Mouse (Mus musculus) megakaryocyte, embryonic 14.5 days (primary cell): ENCODE measurements at regions not wholly inside any gene's neighbourhood (a gene's known extent, or its start where the extent isn't known, plus 50 kb on each side); places are given as distances from the start of the nearest gene placed in this dataset.

Experiments
- H3K27me3 ChIP-seq: replicated peaks from 2 replicates; pipeline ENCODE3; 2012; ENCODE audit warnings: inconsistent platforms
- H3K36me3 ChIP-seq: replicated peaks from 2 replicates; pipeline ENCODE3; 2012; ENCODE audit warnings: low read length, inconsistent platforms, mixed read lengths
- H3K4me1 ChIP-seq: 2 replicates; pipeline ENCODE4 v1.6.1; 2012; ENCODE audit warnings: inconsistent platforms
- H3K4me3 ChIP-seq: replicated peaks from 2 replicates; pipeline ENCODE3; 2012; ENCODE audit warnings: moderate library complexity, mild to moderate bottlenecking, inconsistent platforms
- H3K9me3 ChIP-seq: 2 replicates; pipeline ENCODE4 v1.6.1; 2012; ENCODE audit warnings: inconsistent platforms
- FLI1 ChIP-seq: IDR thresholded peaks from 2 replicates; pipeline ENCODE4 v1.6.1; 2012; ENCODE audit warnings: low read length, inconsistent platforms, mixed read lengths
- GATA1 ChIP-seq: IDR thresholded peaks from 3 replicates; pipeline ENCODE4 v1.6.1; 2012; ENCODE audit warnings: mixed read lengths, low read length, inconsistent platforms, borderline replicate concordance

- Histone ChIP-seq H3K4me3 (no peak overlapping the region), H3K4me1 (no peaks in the 10 kb centered on the region; the same call in 1 of the 2 replicates), H3K9me3 (0 out of 2 replicates have a peak, but pooled peaks cover 4% of the 10 kb centered on the region), H3K27me3 (no peaks in the 10 kb centered on the region), H3K36me3 (no peaks in the 10 kb centered on the region)
- TF ChIP-seq FLI1 = no peak
- TF ChIP-seq GATA1 = no peak
Observed at GRCm38 (mm10) chr1:151130036-151130435, 52.3 kb upstream of the Gm47985 start.

- no peaks in the 10 kb centered on the region; the same call in 1 of the 2 replicates for H3K4me1 ChIP-seq
- no peaks in the 10 kb centered on the region for H3K36me3 ChIP-seq
- no peaks in the 10 kb centered on the region for H3K27me3 ChIP-seq
- no peak for TF ChIP-seq FLI1
- TF ChIP-seq GATA1 = no peak
- no peak overlapping the region for H3K4me3 ChIP-seq
- H3K9me3 ChIP-seq = 0 out of 2 replicates have a peak, but pooled peaks cover 4% of the 10 kb centered on the region
Observed at GRCm38 (mm10) chr1:151130845-151131626, 51.3 kb upstream of the Gm47985 start.

GRCm38 (mm10) chr1:151131627-151132284 lies 50.6 kb upstream of the Gm47985 start:
- no peaks in the 10 kb centered on the region for H3K36me3 ChIP-seq
- H3K27me3 ChIP-seq = no peaks in the 10 kb centered on the region
- H3K9me3 ChIP-seq = 0 out of 2 replicates have a peak, but pooled peaks cover 3% of the 10 kb centered on the region
- no peak overlapping the region for H3K4me3 ChIP-seq
- H3K4me1 ChIP-seq = no peaks in the 10 kb centered on the region; the same call in 1 of the 2 replicates
- TF ChIP-seq FLI1 = no peak
